12 mouse cellular contexts compared by ENCODE assay signal in the genomic region with DNA sequence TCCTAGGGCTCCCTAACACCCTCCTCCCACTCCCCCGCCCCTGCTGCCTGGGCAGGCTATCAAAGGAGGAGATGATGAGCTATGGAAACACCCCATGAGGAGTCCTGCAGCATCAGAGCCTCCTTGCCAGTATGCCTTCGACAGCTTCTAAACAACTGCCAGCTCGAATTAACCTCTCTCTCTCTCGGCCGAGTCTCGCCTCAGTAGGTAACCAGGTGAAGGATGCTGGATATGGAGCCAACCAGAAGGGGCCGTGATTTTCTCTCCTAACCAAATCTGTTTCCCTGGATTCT. TPM values are rescaled to one million over a fixed set of nuclear protein-coding genes. Genes with fewer than 3 reads are reported as not detected.
DNase-seq lines count a peak whose midpoint lies in the region; ATAC-seq lines count a peak whose summit lies in the region.
"Had no signal": no experiment of that assay in that cellular context is flagged by ENCODE, and none has a peak within 500 bp of the region (broad histone marks: within the 10 kb centered on the region; RNA-seq: fewer than 3 reads in every experiment).

No protein-coding gene starts in this region.

- WGBS in forebrain, embryonic 10.5 days: 44% methylated on average over 7 of the region's 7 CpGs
- 39% methylated on average over 7 of the region's 7 CpGs for WGBS in forebrain, embryonic 16.5 days
- 24% methylated on average over 7 of the region's 7 CpGs for WGBS in neural tube, embryonic 12.5 days
- WGBS in neural tube, embryonic 15.5 days: 21% methylated on average over 7 of the region's 7 CpGs
- 30% methylated on average over 7 of the region's 7 CpGs for WGBS in hindbrain, embryonic 12.5 days
- 26% methylated on average over 7 of the region's 7 CpGs for WGBS in midbrain, embryonic 16.5 days

- ATAC-seq in forebrain, embryonic 16.5 days: no peak
- ATAC-seq in neural tube, embryonic 12.5 days (ENCODE audit: low FRiP score, low read depth): no peak
- ATAC-seq in neural tube, embryonic 15.5 days (ENCODE audit: low FRiP score): no peak
- ATAC-seq in hindbrain, embryonic 12.5 days (ENCODE audit: low FRiP score): peak; percentile 73; the same call in 1 of the 2 replicates
- ATAC-seq in midbrain, embryonic 16.5 days: peak; percentile 81

- H3K4me2 ChIP-seq in forebrain, embryonic 16.5 days (ENCODE audit: low read length): no peak overlapping the region
- 0 out of 2 replicates have a peak overlapping the region, but pooled peaks have one; percentile 26 for H3K4me2 ChIP-seq in neural tube, embryonic 12.5 days (replicated peaks)
- H3K4me2 ChIP-seq in neural tube, embryonic 15.5 days: no peak overlapping the region
- no peak overlapping the region for H3K4me2 ChIP-seq in hindbrain, embryonic 12.5 days (replicated peaks)
- no peak overlapping the region for H3K4me2 ChIP-seq in midbrain, embryonic 16.5 days (ENCODE audit: low read length)

- H3K9ac ChIP-seq in forebrain, embryonic 16.5 days (replicated peaks; ENCODE audit: low read depth, low read length): no peak overlapping the region
- H3K9ac ChIP-seq in neural tube, embryonic 12.5 days: no peak overlapping the region
- no peak overlapping the region for H3K9ac ChIP-seq in neural tube, embryonic 15.5 days (replicated peaks)
- peak overlapping the region; percentile 18; the same call in 1 of the 2 replicates for H3K9ac ChIP-seq in hindbrain, embryonic 12.5 days
- H3K9ac ChIP-seq in midbrain, embryonic 16.5 days (ENCODE audit: low read depth, low read length): no peak overlapping the region

- H3K4me3 ChIP-seq in forebrain, embryonic 10.5 days: no peak overlapping the region
- no peak overlapping the region for H3K4me3 ChIP-seq in forebrain, embryonic 16.5 days (replicated peaks; ENCODE audit: low read length)
- H3K4me3 ChIP-seq in neural tube, embryonic 12.5 days: no peak overlapping the region
- H3K4me3 ChIP-seq in neural tube, embryonic 15.5 days (replicated peaks): no peak overlapping the region
- no peak overlapping the region for H3K4me3 ChIP-seq in hindbrain, embryonic 12.5 days
- no peak overlapping the region for H3K4me3 ChIP-seq in midbrain, embryonic 16.5 days (ENCODE audit: low read depth, low read length)

- H3K4me1 ChIP-seq in forebrain, embryonic 10.5 days: peaks cover 49% of the 10 kb centered on the region
- peaks cover 13% of the 10 kb centered on the region for H3K4me1 ChIP-seq in forebrain, embryonic 16.5 days (replicated peaks; ENCODE audit: control insufficient read depth, insufficient read depth, low read length)
- peaks cover 10% of the 10 kb centered on the region for H3K4me1 ChIP-seq in neural tube, embryonic 12.5 days
- H3K4me1 ChIP-seq in neural tube, embryonic 15.5 days: peaks cover 39% of the 10 kb centered on the region
- peaks cover 40% of the 10 kb centered on the region for H3K4me1 ChIP-seq in hindbrain, embryonic 12.5 days
- peaks cover 22% of the 10 kb centered on the region for H3K4me1 ChIP-seq in midbrain, embryonic 16.5 days (ENCODE audit: control insufficient read depth, insufficient read depth, low read length)

- no peak for DNase-seq in forebrain, embryonic 10.5 days (ENCODE audit: extremely low spot score, low spot score)
- DNase-seq in adrenal gland, postnatal 14 days: no peak
- no peak for DNase-seq in gastrocnemius, postnatal 25 days
- DNase-seq: cerebellum, adult 9-10 months; heart, postnatal 14 days; right cerebral cortex, postnatal 14 days; thymus, postnatal 25 days had no signal

- H3K36me3 ChIP-seq in forebrain, embryonic 10.5 days (replicated peaks): no peaks in the 10 kb centered on the region
- H3K36me3 ChIP-seq in forebrain, embryonic 16.5 days (ENCODE audit: control insufficient read depth, insufficient read depth): no peaks in the 10 kb centered on the region
- H3K36me3 ChIP-seq in neural tube, embryonic 12.5 days: no peaks in the 10 kb centered on the region
- no peaks in the 10 kb centered on the region for H3K36me3 ChIP-seq in neural tube, embryonic 15.5 days
- H3K36me3 ChIP-seq in hindbrain, embryonic 12.5 days: no peaks in the 10 kb centered on the region
- H3K36me3 ChIP-seq in midbrain, embryonic 16.5 days (ENCODE audit: control insufficient read depth, insufficient read depth, low read length): no peaks in the 10 kb centered on the region

- H3K9me3 ChIP-seq in forebrain, embryonic 10.5 days: no peaks in the 10 kb centered on the region
- H3K9me3 ChIP-seq in forebrain, embryonic 16.5 days (ENCODE audit: control insufficient read depth, low read length): no peaks in the 10 kb centered on the region
- no peaks in the 10 kb centered on the region for H3K9me3 ChIP-seq in neural tube, embryonic 12.5 days
- H3K9me3 ChIP-seq in neural tube, embryonic 15.5 days (replicated peaks): no peaks in the 10 kb centered on the region
- H3K9me3 ChIP-seq in hindbrain, embryonic 12.5 days (replicated peaks): no peaks in the 10 kb centered on the region
- H3K9me3 ChIP-seq in midbrain, embryonic 16.5 days (replicated peaks; ENCODE audit: control insufficient read depth, low read length, poor library complexity, severe bottlenecking): no peaks in the 10 kb centered on the region

- peaks cover 3% of the 10 kb centered on the region; the same call in 1 of the 2 replicates for H3K27me3 ChIP-seq in forebrain, embryonic 10.5 days (ENCODE audit: poor library complexity, severe bottlenecking)
- H3K27me3 ChIP-seq in forebrain, embryonic 16.5 days (replicated peaks; ENCODE audit: control insufficient read depth, insufficient read depth, low read length): no peaks in the 10 kb centered on the region
- no peaks in the 10 kb centered on the region for H3K27me3 ChIP-seq in neural tube, embryonic 12.5 days (replicated peaks)
- no peaks in the 10 kb centered on the region for H3K27me3 ChIP-seq in neural tube, embryonic 15.5 days (replicated peaks)
- H3K27me3 ChIP-seq in hindbrain, embryonic 12.5 days: peaks cover 7% of the 10 kb centered on the region; the same call in 1 of the 2 replicates
- no peaks in the 10 kb centered on the region for H3K27me3 ChIP-seq in midbrain, embryonic 16.5 days (ENCODE audit: control insufficient read depth, insufficient read depth, low read depth, low read length)

- peak overlapping the region; percentile 51; the same call in 1 of the 2 replicates for H3K27ac ChIP-seq in forebrain, embryonic 10.5 days
- H3K27ac ChIP-seq in forebrain, embryonic 16.5 days (ENCODE audit: low read length): no peak overlapping the region
- no peak overlapping the region for H3K27ac ChIP-seq in neural tube, embryonic 12.5 days
- no peak overlapping the region for H3K27ac ChIP-seq in neural tube, embryonic 15.5 days (replicated peaks)
- peak overlapping the region; percentile 40; the same call in 1 of the 2 replicates for H3K27ac ChIP-seq in hindbrain, embryonic 12.5 days
- H3K27ac ChIP-seq in midbrain, embryonic 16.5 days (ENCODE audit: low read length): no peak overlapping the region

RNA-seq across cellular contexts. Expression of gene Fam83f, which starts 13.9 kb away (rescaled TPM):
- 0.37 and 0.68 TPM in 2 replicates for polyA plus RNA-seq in forebrain, embryonic 10.5 days (2016; fragmentation: Nextera tagmentation; extraction: Ambion mirVana)
- 0.12 TPM in 1 of 2 replicates, not detected in the other for polyA plus RNA-seq in forebrain, embryonic 16.5 days (2015; fragmentation: Nextera tagmentation; extraction: Ambion mirVana)
- polyA plus RNA-seq in neural tube, embryonic 12.5 days (2016; fragmentation: Nextera tagmentation; extraction: Ambion mirVana): 0.29 and 0.57 TPM in 2 replicates
- 0.23 and 2.4 TPM in 2 replicates for polyA plus RNA-seq in neural tube, embryonic 15.5 days (2015; fragmentation: Nextera tagmentation; extraction: Ambion mirVana)
- 0.36 and 0.74 TPM in 2 replicates for polyA plus RNA-seq in hindbrain, embryonic 12.5 days (2016; fragmentation: Nextera tagmentation; extraction: Ambion mirVana)
- 0.34 and 0.39 TPM in 2 replicates for polyA plus RNA-seq in midbrain, embryonic 16.5 days (2015; fragmentation: Nextera tagmentation; extraction: Ambion mirVana)
- total RNA-seq in adrenal gland, postnatal 14 days (2021): 0.79 and 0.96 TPM in 2 replicates
- under 1 TPM; 0.11 to 0.13 TPM for total RNA-seq in gastrocnemius, postnatal 25 days (2021)

RNA-seq across cellular contexts. Expression of gene Tnrc6b, which starts 25.6 kb away (rescaled TPM):
- 40.5 and 43.4 TPM in 2 replicates for polyA plus RNA-seq in forebrain, embryonic 10.5 days (2016; fragmentation: Nextera tagmentation; extraction: Ambion mirVana)
- polyA plus RNA-seq in forebrain, embryonic 16.5 days (2015; fragmentation: Nextera tagmentation; extraction: Ambion mirVana): 30.2 and 41.6 TPM in 2 replicates
- polyA plus RNA-seq in neural tube, embryonic 12.5 days (2016; fragmentation: Nextera tagmentation; extraction: Ambion mirVana): 42.9 and 49.3 TPM in 2 replicates
- polyA plus RNA-seq in neural tube, embryonic 15.5 days (2015; fragmentation: Nextera tagmentation; extraction: Ambion mirVana): 30.3 and 33.2 TPM in 2 replicates
- polyA plus RNA-seq in hindbrain, embryonic 12.5 days (2016; fragmentation: Nextera tagmentation; extraction: Ambion mirVana): 52.2 and 55.6 TPM in 2 replicates
- 33.5 and 44.0 TPM in 2 replicates for polyA plus RNA-seq in midbrain, embryonic 16.5 days (2015; fragmentation: Nextera tagmentation; extraction: Ambion mirVana)
- total RNA-seq in adrenal gland, postnatal 14 days (2021): 55.7 and 63.3 TPM in 2 replicates
- total RNA-seq in gastrocnemius, postnatal 25 days (2021): 10 to 100 TPM; 43.2 to 43.7 TPM

Comparison
In these comparisons a context has a peak if more than half of its experiments do, and no peak if none do; other contexts are left out.
1. H3K27ac ChIP-seq: peak in forebrain, embryonic 10.5 days (single experiment) and hindbrain, embryonic 12.5 days (single experiment); none in forebrain, embryonic 16.5 days (single experiment), neural tube, embryonic 12.5 days (single experiment), neural tube, embryonic 15.5 days (single experiment) and midbrain, embryonic 16.5 days (single experiment).
2. ATAC-seq: peak in hindbrain, embryonic 12.5 days (single experiment) and midbrain, embryonic 16.5 days (single experiment); none in forebrain, embryonic 16.5 days (single experiment), neural tube, embryonic 12.5 days (single experiment) and neural tube, embryonic 15.5 days (single experiment).